In genomic region chr14:27114362-27115274, GRCm38 (mm10) we compare ENCODE assay signal across 8 mouse cellular contexts. TPM values are rescaled to one million over a fixed set of nuclear protein-coding genes. Genes with fewer than 3 reads are reported as not detected.
A peak's percentile ranks its signal among the peaks of the same experiment; 100 is the strongest.
DNase-seq lines count a peak whose midpoint lies in the region; ATAC-seq and TF ChIP-seq lines count a peak whose summit lies in the region.

Gene Arhgef3, plus strand, starts transcription at chr14:27114899.

- no peak for TF ChIP-seq POLR2A in spleen, adult 2 months (IDR thresholded peaks at IDR 0.05; ENCODE audit: low read depth, low read length)

- H3K4me3 ChIP-seq in spleen, adult 2 months (ENCODE audit: extremely low read depth, insufficient read depth, insufficient read length): peak within 1 kb of the TSS; percentile 54
- peak within 1 kb of the TSS; percentile 59 for H3K4me3 ChIP-seq in embryonic facial prominence, embryonic 15.5 days (replicated peaks)
- peak within 1 kb of the TSS; percentile 66 for H3K4me3 ChIP-seq in heart, embryonic 16.5 days (ENCODE audit: low read length)
- peak within 1 kb of the TSS; percentile 58 for H3K4me3 ChIP-seq in lung, embryonic 14.5 days (ENCODE audit: low read depth, low read length)
- peak within 1 kb of the TSS; percentile 52 for H3K4me3 ChIP-seq in neural tube, embryonic 15.5 days (replicated peaks)

- peak within 1 kb of the TSS; percentile 50 for H3K9ac ChIP-seq in embryonic facial prominence, embryonic 15.5 days
- peak within 1 kb of the TSS; percentile 72 for H3K9ac ChIP-seq in heart, embryonic 16.5 days (ENCODE audit: low read length)
- H3K9ac ChIP-seq in lung, embryonic 14.5 days: peak within 1 kb of the TSS; percentile 55
- H3K9ac ChIP-seq in neural tube, embryonic 15.5 days (replicated peaks): peak within 1 kb of the TSS; percentile 49

- H3K27ac ChIP-seq in spleen, adult 2 months (ENCODE audit: insufficient read depth, low read length): no peak within 1 kb of the TSS
- H3K27ac ChIP-seq in embryonic facial prominence, embryonic 15.5 days (replicated peaks): no peak within 1 kb of the TSS
- no peak within 1 kb of the TSS for H3K27ac ChIP-seq in heart, embryonic 16.5 days (ENCODE audit: low read length)
- H3K27ac ChIP-seq in lung, embryonic 14.5 days (ENCODE audit: low read depth): no peak within 1 kb of the TSS
- no peak within 1 kb of the TSS for H3K27ac ChIP-seq in neural tube, embryonic 15.5 days (replicated peaks)

- ATAC-seq in embryonic facial prominence, embryonic 15.5 days (ENCODE audit: insufficient number of reproducible peaks, low FRiP score, low TSS enrichment, low read depth): peak; percentile 71; the same call in 1 of the 2 replicates
- peak; percentile 95 for ATAC-seq in heart, embryonic 16.5 days (replicated peaks; ENCODE audit: extremely low read depth, insufficient read depth, low FRiP score)
- peak; percentile 91 for ATAC-seq in lung, embryonic 14.5 days (ENCODE audit: insufficient read depth)
- ATAC-seq in neural tube, embryonic 15.5 days (ENCODE audit: low FRiP score): peak; percentile 82

- no peaks in the 10 kb centered on the region; the same call in none of the 2 replicates for H3K4me1 ChIP-seq in spleen, adult 2 months (ENCODE audit: control insufficient read depth, insufficient read depth, insufficient read length)
- peaks cover 18% of the 10 kb centered on the region for H3K4me1 ChIP-seq in embryonic facial prominence, embryonic 15.5 days
- peaks cover 5% of the 10 kb centered on the region; the same call in 1 of the 2 replicates for H3K4me1 ChIP-seq in heart, embryonic 16.5 days (ENCODE audit: control insufficient read depth, insufficient read depth, low read length)
- peaks cover 5% of the 10 kb centered on the region; the same call in 1 of the 2 replicates for H3K4me1 ChIP-seq in lung, embryonic 14.5 days (ENCODE audit: insufficient read depth)
- H3K4me1 ChIP-seq in neural tube, embryonic 15.5 days: peaks cover 14% of the 10 kb centered on the region

- peak within 1 kb of the TSS; percentile 95 for H3K4me2 ChIP-seq in embryonic facial prominence, embryonic 15.5 days (replicated peaks)
- H3K4me2 ChIP-seq in heart, embryonic 16.5 days (ENCODE audit: low read depth, low read length): peak within 1 kb of the TSS; percentile 75
- peak within 1 kb of the TSS; percentile 97 for H3K4me2 ChIP-seq in lung, embryonic 14.5 days
- peak within 1 kb of the TSS; percentile 100 for H3K4me2 ChIP-seq in neural tube, embryonic 15.5 days

- H3K36me3 ChIP-seq in spleen, adult 2 months (ENCODE audit: control insufficient read depth, insufficient read depth, low read length): no peaks in the 10 kb centered on the region
- H3K36me3 ChIP-seq in embryonic facial prominence, embryonic 15.5 days: no peaks in the 10 kb centered on the region
- no peaks in the 10 kb centered on the region for H3K36me3 ChIP-seq in heart, embryonic 16.5 days (ENCODE audit: control insufficient read depth, insufficient read depth)
- no peaks in the 10 kb centered on the region for H3K36me3 ChIP-seq in lung, embryonic 14.5 days (ENCODE audit: insufficient read depth)
- no peaks in the 10 kb centered on the region for H3K36me3 ChIP-seq in neural tube, embryonic 15.5 days

- no peak for TF ChIP-seq CTCF in spleen, adult 2 months (IDR thresholded peaks at IDR 0.05; ENCODE audit: extremely low read depth, insufficient read depth, insufficient read length, insufficient replicate concordance)
- no peak; the same call in 1 of the 2 replicates for TF ChIP-seq CTCF in lung, embryonic 14.5 days (IDR thresholded peaks at IDR 0.05; ENCODE audit: low read depth)

- 4% methylated on average over 58 of the region's 58 CpGs for WGBS in spleen, adult 2 months
- WGBS in embryonic facial prominence, embryonic 15.5 days: under 1% methylated on average over 58 of the region's 58 CpGs
- under 1% methylated on average over 54 of the region's 58 CpGs for WGBS in heart, embryonic 16.5 days
- WGBS in lung, embryonic 14.5 days: under 1% methylated on average over 58 of the region's 58 CpGs
- WGBS in neural tube, embryonic 15.5 days: 1% methylated on average over 56 of the region's 58 CpGs

- DNase-seq in spleen, adult 2 months (ENCODE audit: low read depth in 1 of 2, low spot score in 2 of 2): peak in 1 of 2 experiments; percentile 20
- no peak for DNase-seq in spleen, adult 12 weeks (ENCODE audit: low spot score)
- DNase-seq in kidney, postnatal 14 days: peak; percentile 88
- DNase-seq in lung, embryonic 14.5 days: peak; percentile 77
- peak; percentile 75 to 77 for DNase-seq in urinary bladder, postnatal 4 days (ENCODE audit: low spot score in 2 of 2)

- peaks cover 8% of the 10 kb centered on the region for H3K27me3 ChIP-seq in spleen, adult 2 months (ENCODE audit: control insufficient read depth, insufficient read depth, low read length)
- peaks cover 6% of the 10 kb centered on the region; the same call in 1 of the 2 replicates for H3K27me3 ChIP-seq in embryonic facial prominence, embryonic 15.5 days
- no peaks in the 10 kb centered on the region for H3K27me3 ChIP-seq in heart, embryonic 16.5 days (ENCODE audit: control insufficient read depth, insufficient read depth, low read length)
- peaks cover 30% of the 10 kb centered on the region for H3K27me3 ChIP-seq in lung, embryonic 14.5 days (ENCODE audit: insufficient read depth, low read length)
- peaks cover 40% of the 10 kb centered on the region for H3K27me3 ChIP-seq in neural tube, embryonic 15.5 days (replicated peaks)

- H3K9me3 ChIP-seq in embryonic facial prominence, embryonic 15.5 days (replicated peaks): no peaks in the 10 kb centered on the region
- no peaks in the 10 kb centered on the region for H3K9me3 ChIP-seq in heart, embryonic 16.5 days (replicated peaks; ENCODE audit: control insufficient read depth, low read length)
- no peaks in the 10 kb centered on the region for H3K9me3 ChIP-seq in lung, embryonic 14.5 days (ENCODE audit: low read depth, low read length)
- H3K9me3 ChIP-seq in neural tube, embryonic 15.5 days (replicated peaks): no peaks in the 10 kb centered on the region

RNA-seq across cellular contexts. Expression of gene Arhgef3, which starts in this region (rescaled TPM):
- polyA plus RNA-seq in spleen, adult 2 months (2012; rRNA removed): 21.1 and 23.7 TPM in 2 replicates
- 16.2 and 17.1 TPM in 2 replicates for polyA plus RNA-seq in embryonic facial prominence, embryonic 15.5 days (2015; fragmentation: Nextera tagmentation; extraction: Ambion mirVana)
- polyA plus RNA-seq in heart, embryonic 16.5 days (2015; fragmentation: Nextera tagmentation; extraction: Ambion mirVana): 17.1 and 18.5 TPM in 2 replicates
- 8.0 and 9.0 TPM in 2 replicates for polyA plus RNA-seq in lung, embryonic 14.5 days (2014; fragmentation: Nextera tagmentation; extraction: Ambion mirVana)
- polyA plus RNA-seq in neural tube, embryonic 15.5 days (2015; fragmentation: Nextera tagmentation; extraction: Ambion mirVana): 13.6 and 13.7 TPM in 2 replicates
